Mouse (Mus musculus) mouse embryonic stem cell (cell line): ENCODE results near the gene Rhobtb1.

Source experiments
- in situ Hi-C, 2 experiments: fragments of 300-500 bp; cut with MboI; formaldehyde crosslinking; loops; 1 replicate in 1 of 2; 3 replicates in 1 of 2; pipeline ENCODE4 v1.14.3; 2019 to 2020; ENCODE audit warnings: low sequenced_read_pairs in 2 of 2, low pct_unique_long_range_greater_than_20kb in 1 of 2, mixed read lengths in 1 of 2; ENCODE audit not compliant: unreplicated experiment in 1 of 2

The Rhobtb1 gene

GRCm38 (mm10) chr10:69324816-69325215 is 173.6 kb downstream of the Rhobtb1 start:
- in situ Hi-C loops, result loop anchor here (25.0 kb wide), 2 partner anchors 413 to 1188 kb away; no protein-coding TSS in a partner anchor

DNA sequence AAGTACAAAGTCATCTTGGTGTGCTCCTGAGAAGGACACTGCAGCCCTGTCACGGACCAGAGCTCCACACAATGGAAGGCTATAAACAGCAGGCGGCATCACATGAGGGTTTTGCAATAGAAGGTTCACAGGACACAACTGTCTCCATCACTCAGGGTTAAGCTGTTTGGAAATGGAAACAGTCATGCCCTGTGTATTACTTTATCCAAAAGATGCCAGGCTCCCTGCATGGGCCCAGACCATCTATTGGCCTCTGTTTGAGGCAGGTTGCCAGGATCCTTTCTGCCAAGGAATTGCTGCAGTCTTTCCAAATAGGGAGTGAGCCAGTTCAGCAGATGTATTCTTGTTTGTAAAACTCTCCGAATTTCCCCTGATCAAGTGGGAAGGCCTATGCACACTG is 175.2 kb downstream of the Rhobtb1 start:
- in situ Hi-C loops, result loop anchor here in 1 of 2 experiments (25.0 kb wide), 1 partner anchor 1189 kb away; no protein-coding TSS in a partner anchor

DNA sequence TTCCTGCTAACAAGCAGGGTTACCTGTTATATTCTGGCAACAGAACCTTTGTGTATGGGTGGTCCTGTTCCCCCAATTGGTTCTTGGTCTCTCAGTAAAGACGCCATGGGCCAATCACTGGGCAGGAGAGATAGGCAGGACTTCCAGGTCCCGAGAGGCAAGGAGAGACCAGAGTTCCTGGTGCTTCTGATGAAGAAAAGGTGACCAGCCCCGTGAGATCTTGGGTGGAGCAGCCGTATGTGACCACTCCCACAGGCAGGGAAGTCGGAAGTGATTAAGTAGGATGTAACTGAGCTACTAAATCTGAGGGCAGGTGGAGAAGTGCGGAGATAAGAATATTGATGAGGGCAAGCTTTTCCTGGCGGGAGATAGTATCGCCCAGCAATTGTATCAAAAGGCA is 176.1 kb downstream of the Rhobtb1 start:
- in situ Hi-C loops, result loop anchor here in 1 of 2 experiments (25.0 kb wide), 1 partner anchor 1190 kb away; no protein-coding TSS in a partner anchor

GRCm38 (mm10) chr10:69328029-69328655 is 176.9 kb downstream of the Rhobtb1 start:
- in situ Hi-C loops, result loop anchor here in 1 of 2 experiments (25.0 kb wide), 1 partner anchor 1191 kb away; no protein-coding TSS in a partner anchor

DNA sequence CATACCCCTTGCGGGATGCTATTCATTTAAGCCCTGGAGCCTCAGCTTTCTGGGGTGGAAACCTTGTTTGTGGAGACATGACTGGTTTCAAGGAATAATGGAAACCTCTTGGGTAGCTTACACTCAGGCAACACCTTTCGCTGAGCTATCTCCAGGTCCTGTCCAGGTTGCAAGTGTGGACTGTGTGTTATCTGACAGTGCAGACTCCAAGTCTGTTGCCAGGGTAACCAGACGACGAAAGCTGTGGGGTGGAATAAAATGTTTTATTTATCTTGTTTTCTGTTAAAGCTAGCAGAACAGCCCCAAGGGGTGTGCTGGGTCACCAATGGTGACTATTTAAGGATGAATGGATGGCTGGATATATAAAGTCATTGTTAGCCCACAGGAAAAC is 177.4 kb downstream of the Rhobtb1 start:
- in situ Hi-C loops, result loop anchor here in 1 of 2 experiments (25.0 kb wide), 1 partner anchor 1191 kb away; no protein-coding TSS in a partner anchor

- in situ Hi-C loops, result loop anchor here in 1 of 2 experiments (25.0 kb wide), 1 partner anchor 1194 kb away; no protein-coding TSS in a partner anchor
Observed at GRCm38 (mm10) chr10:69331231-69331630, 180.0 kb downstream of the Rhobtb1 start.

DNA sequence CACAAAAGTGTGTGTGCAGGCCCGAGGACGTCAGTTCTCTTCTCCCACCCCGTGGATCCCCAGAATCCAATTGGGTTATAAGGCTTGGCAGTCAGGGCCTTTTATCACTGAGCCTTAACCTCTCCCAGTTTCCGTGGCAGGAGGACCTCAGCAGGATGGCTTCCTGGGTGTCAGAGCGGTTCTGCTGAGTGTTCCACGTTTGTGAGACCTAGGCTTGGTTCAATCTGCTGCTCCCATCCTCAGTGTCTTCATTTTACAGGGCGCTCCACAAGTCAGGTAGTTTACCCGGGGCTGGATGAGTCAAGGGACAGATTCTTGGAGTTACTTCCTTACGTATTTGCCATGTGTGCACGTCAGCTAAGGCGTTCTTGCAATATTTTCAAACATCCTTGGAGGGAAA is 182.0 kb downstream of the Rhobtb1 start:
- in situ Hi-C loops, result loop anchor here in 1 of 2 experiments (25.0 kb wide), 1 partner anchor 1196 kb away; no protein-coding TSS in a partner anchor

DNA sequence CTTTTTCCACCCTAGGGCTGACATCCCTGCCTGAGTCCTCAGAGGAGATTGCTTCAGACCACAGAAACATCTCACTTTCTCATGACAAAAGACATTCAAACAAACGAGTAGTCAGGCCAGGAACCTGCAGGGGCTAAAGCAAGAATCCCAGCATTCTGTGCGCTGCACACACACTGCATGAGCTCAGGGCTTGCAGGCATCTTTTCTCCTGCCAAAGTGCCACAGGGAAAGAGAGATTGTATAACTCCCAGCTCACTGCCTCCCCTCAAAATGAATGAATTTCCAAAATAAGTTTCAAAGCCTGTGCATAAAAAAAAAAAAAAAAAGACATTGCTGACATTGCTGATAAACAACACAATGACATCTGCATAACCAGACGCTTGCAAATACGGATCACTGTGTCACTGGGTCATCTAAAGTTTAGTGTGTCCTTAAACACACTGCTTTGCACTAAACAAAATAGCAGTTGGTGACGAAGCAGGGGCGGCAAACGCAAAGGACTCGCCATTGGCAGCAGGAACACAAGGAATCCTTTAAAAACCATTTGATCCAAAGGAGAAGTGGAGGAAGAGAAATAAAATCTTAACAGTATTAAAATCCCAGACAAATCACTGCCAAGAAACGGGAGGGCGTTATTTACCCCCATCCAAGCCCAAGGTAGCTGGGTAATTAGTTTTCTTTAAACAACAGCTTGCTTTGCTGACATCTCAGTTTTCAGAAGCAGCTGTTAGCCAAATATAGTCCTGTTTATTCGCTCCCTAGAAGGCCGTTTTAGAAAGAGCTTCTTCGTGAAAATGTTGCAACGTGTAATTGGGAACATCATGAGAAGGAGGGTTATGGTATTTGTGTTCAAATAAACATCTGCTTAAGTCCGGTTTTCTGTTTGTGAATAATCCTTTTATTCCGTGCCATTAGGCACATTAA is 183.3 kb downstream of the Rhobtb1 start:
- in situ Hi-C loops, result loop anchor here in 1 of 2 experiments (25.0 kb wide), 1 partner anchor 1197 kb away; no protein-coding TSS in a partner anchor

DNA sequence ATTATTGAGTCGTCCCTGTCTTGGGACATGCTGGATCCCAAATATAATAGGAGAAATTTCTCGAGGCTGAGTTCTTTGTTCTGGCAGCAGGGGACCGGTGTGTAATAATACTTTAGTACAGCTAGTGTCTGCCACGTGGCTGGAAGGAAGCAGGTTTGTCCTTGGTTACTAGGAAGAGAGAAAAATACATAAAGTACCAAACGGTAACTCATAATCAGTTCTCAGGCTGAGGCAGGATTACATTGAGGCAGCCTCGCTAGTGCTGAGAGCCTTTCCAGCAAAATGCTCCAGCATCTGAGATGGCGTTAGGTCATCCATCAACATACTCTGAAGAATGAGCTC is 183.9 kb downstream of the Rhobtb1 start:
- in situ Hi-C loops, result loop anchor here in 1 of 2 experiments (25.0 kb wide), 1 partner anchor 1198 kb away; no protein-coding TSS in a partner anchor

GRCm38 (mm10) chr10:69335611-69336010 is 184.4 kb downstream of the Rhobtb1 start:
- in situ Hi-C loops, result loop anchor here in 1 of 2 experiments (25.0 kb wide), 1 partner anchor 1198 kb away; no protein-coding TSS in a partner anchor

DNA sequence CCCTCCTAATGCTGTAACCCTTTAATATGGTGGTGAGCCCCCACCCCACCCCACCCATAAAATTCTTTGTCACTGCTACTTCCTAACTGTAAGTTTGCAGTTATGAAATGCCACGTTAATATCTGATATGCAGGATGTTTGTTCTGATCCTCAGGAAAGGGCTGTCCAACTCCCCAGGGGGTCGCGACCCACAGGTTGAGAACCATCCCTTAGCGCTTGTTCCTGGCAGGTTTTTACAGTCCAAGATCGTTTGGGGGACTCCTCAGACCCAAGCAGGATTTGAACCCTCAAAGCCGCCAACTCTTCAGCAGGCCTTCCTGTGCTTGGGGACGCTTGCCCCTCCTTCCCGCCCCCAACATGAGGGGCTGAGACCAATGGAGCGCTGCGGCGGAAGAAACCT is 185.0 kb downstream of the Rhobtb1 start:
- in situ Hi-C loops, result loop anchor here in 1 of 2 experiments (25.0 kb wide), 1 partner anchor 1199 kb away; no protein-coding TSS in a partner anchor

GRCm38 (mm10) chr10:69340001-69340400 is 188.8 kb downstream of the Rhobtb1 start:
- in situ Hi-C loops, result loop anchor here in 1 of 2 experiments (25.0 kb wide), 1 partner anchor 1203 kb away; no protein-coding TSS in a partner anchor
